Mouse (Mus musculus) stomach, postnatal 0 days (tissue): Measurements from ENCODE around the gene 2700049A03Rik.

Experiments used
- CTCF ChIP-seq: IDR thresholded peaks from 2 replicates; pipeline ENCODE4 v1.5.1; 2016; ENCODE audit warnings: antibody characterized with exemption, low read depth, mild to moderate bottlenecking, moderate library complexity
- EP300 ChIP-seq: optimal IDR thresholded peaks from 2 replicates; pipeline ENCODE3; 2016; ENCODE audit warnings: antibody characterized with exemption

- no peak for TF ChIP-seq CTCF
- TF ChIP-seq EP300: no peak
Observed at GRCm38 (mm10) chr12:71135581-71135980, 1.1 kb upstream of the 2700049A03Rik start.
